In genomic region chr10:94865206-94865605, GRCm38 (mm10) we compare ENCODE assay signal across 18 mouse cellular contexts.
DNase-seq lines count a peak whose midpoint lies in the region; ATAC-seq and TF ChIP-seq lines count a peak whose summit lies in the region.
"Had no signal": no experiment of that assay in that cellular context is flagged by ENCODE, and none has a peak within 500 bp of the region (broad histone marks: within the 10 kb centered on the region; RNA-seq: fewer than 3 reads in every experiment).

No protein-coding gene starts in this region.

- 43% methylated on average over 9 of the region's 9 CpGs for WGBS in hindbrain, embryonic 16.5 days
- 49% methylated on average over 9 of the region's 9 CpGs for WGBS in hindbrain, embryonic 14.5 days
- WGBS in limb, embryonic 10.5 days: 49% methylated on average over 9 of the region's 9 CpGs

- dilution Hi-C loops in CH12.LX (cut with MboI; ENCODE audit: extremely low pct_ligation_motif_present, extremely low pct_unique_long_range_greater_than_20kb, low sequenced_read_pairs): no loop called here

- ATAC-seq in hindbrain, embryonic 16.5 days: 0 out of 2 replicates have a peak, but pooled peaks have one; percentile 56
- no peak for ATAC-seq in hindbrain, embryonic 14.5 days (ENCODE audit: low FRiP score)

- no peaks in the 10 kb centered on the region for H3K9me3 ChIP-seq in hindbrain, embryonic 16.5 days (ENCODE audit: control insufficient read depth, low read length)
- H3K9me3 ChIP-seq in hindbrain, embryonic 14.5 days (ENCODE audit: control insufficient read depth, low read length): no peaks in the 10 kb centered on the region
- H3K9me3 ChIP-seq in CH12.LX (replicated peaks; ENCODE audit: low read length): peaks cover 1% of the 10 kb centered on the region
- no peaks in the 10 kb centered on the region for H3K9me3 ChIP-seq in limb, embryonic 10.5 days (replicated peaks)
- H3K9me3 ChIP-seq: embryonic facial prominence, embryonic 15.5 days; heart, embryonic 13.5 days; hindbrain, embryonic 15.5 days; liver, embryonic 13.5 days had no signal

- no peaks in the 10 kb centered on the region for H3K79me2 ChIP-seq in CH12.LX (replicated peaks; ENCODE audit: control insufficient read depth, extremely low read depth, insufficient read depth, poor library complexity, severe bottlenecking)

- H3K4me1 ChIP-seq in hindbrain, embryonic 16.5 days (ENCODE audit: control insufficient read depth, insufficient read depth, low read depth, low read length): no peaks in the 10 kb centered on the region; the same call in 1 of the 2 replicates
- peaks cover 12% of the 10 kb centered on the region; the same call in 1 of the 2 replicates for H3K4me1 ChIP-seq in hindbrain, embryonic 14.5 days (replicated peaks; ENCODE audit: control insufficient read depth, insufficient read depth, low read length)
- H3K4me1 ChIP-seq in CH12.LX (ENCODE audit: control insufficient read depth in 1 of 2, insufficient read depth in 2 of 2): peaks cover 27 to 58% of the 10 kb centered on the region in 2 experiments
- H3K4me1 ChIP-seq in limb, embryonic 10.5 days: peaks cover 47% of the 10 kb centered on the region
- H3K4me1 ChIP-seq: hindbrain, embryonic 15.5 days had no signal

- TF ChIP-seq CTCF in CH12.LX (conservative IDR thresholded peaks at IDR 0.05 in 1 of 2, IDR thresholded peaks at IDR 0.05 in 1 of 2; ENCODE audit: low read depth in 2 of 2, low read length in 2 of 2): no peak

- no peak overlapping the region for H3K4me2 ChIP-seq in hindbrain, embryonic 16.5 days (ENCODE audit: low read length)
- H3K4me2 ChIP-seq in hindbrain, embryonic 14.5 days (replicated peaks): no peak overlapping the region
- peak overlapping the region; percentile 35; the same call in 1 of the 2 replicates for H3K4me2 ChIP-seq in CH12.LX (ENCODE audit: insufficient read depth, low read depth, poor library complexity, severe bottlenecking)
- H3K4me2 ChIP-seq: embryonic facial prominence, embryonic 15.5 days; heart, embryonic 13.5 days; hindbrain, embryonic 15.5 days; liver, embryonic 13.5 days had no signal

- no peak overlapping the region for H3K9ac ChIP-seq in hindbrain, embryonic 16.5 days (ENCODE audit: low read depth, low read length)
- no peak overlapping the region for H3K9ac ChIP-seq in hindbrain, embryonic 14.5 days
- peak overlapping the region; percentile 14 for H3K9ac ChIP-seq in CH12.LX (ENCODE audit: insufficient read depth, low read depth)
- H3K9ac ChIP-seq: embryonic facial prominence, embryonic 15.5 days; heart, embryonic 13.5 days; hindbrain, embryonic 15.5 days; liver, embryonic 13.5 days had no signal

- H3K27ac ChIP-seq in hindbrain, embryonic 16.5 days (ENCODE audit: low read depth, low read length): no peak overlapping the region
- no peak overlapping the region for H3K27ac ChIP-seq in hindbrain, embryonic 14.5 days
- H3K27ac ChIP-seq in CH12.LX (ENCODE audit: insufficient read depth, low read depth): peak overlapping the region; percentile 95
- no peak overlapping the region for H3K27ac ChIP-seq in limb, embryonic 10.5 days
- H3K27ac ChIP-seq: embryonic facial prominence, embryonic 15.5 days; heart, embryonic 13.5 days; hindbrain, embryonic 15.5 days; kidney, postnatal 0 days; liver, embryonic 13.5 days; stomach, postnatal 0 days had no signal

- no peak for DNase-seq in hindbrain, embryonic 14.5 days (ENCODE audit: low spot score)
- DNase-seq in CD4-positive, CD25-positive, alpha-beta regulatory T cell, adult 2 months (ENCODE audit: low read depth, low spot score): peak; percentile 32
- DNase-seq in CH12.LX (ENCODE audit: extremely low read depth): no peak
- peak; percentile 37 for DNase-seq in limb, embryonic 10.5 days (ENCODE audit: low spot score)
- DNase-seq in ovary, postnatal 14 days (ENCODE audit: low spot score): no peak
- DNase-seq in right cerebral cortex, postnatal 4 days: no peak
- DNase-seq: adrenal gland, postnatal 10 days; cerebellum, postnatal 25 days; gastrocnemius, postnatal 25 days; liver, embryonic 13.5 days; lung, postnatal 14 days; right cerebral cortex, adult 18-20 months had no signal

- TF ChIP-seq EP300 in CH12.LX (IDR thresholded peaks at IDR 0.05; ENCODE audit: low read length): peak; percentile 20; the same call in 1 of the 2 replicates

- no peak overlapping the region for H3K4me3 ChIP-seq in hindbrain, embryonic 16.5 days (ENCODE audit: low read length)
- H3K4me3 ChIP-seq in hindbrain, embryonic 14.5 days (replicated peaks; ENCODE audit: low read length): no peak overlapping the region
- H3K4me3 ChIP-seq in CH12.LX (replicated peaks in 1 of 3; ENCODE audit: low read depth in 2 of 3, low read length in 2 of 3, poor library complexity in 1 of 3): no peak overlapping the region
- no peak overlapping the region for H3K4me3 ChIP-seq in limb, embryonic 10.5 days
- H3K4me3 ChIP-seq: embryonic facial prominence, embryonic 15.5 days; heart, embryonic 13.5 days; hindbrain, embryonic 15.5 days; liver, embryonic 13.5 days had no signal

- in situ Hi-C loops in CH12.LX (cut with MboI; ENCODE audit: low pct_ligation_motif_present, low pct_unique_long_range_greater_than_20kb, low sequenced_read_pairs): loop anchor here (5.0 kb wide), 1 partner anchor 37 kb away; no protein-coding TSS in a partner anchor

- peaks cover 16% of the 10 kb centered on the region for H3K36me3 ChIP-seq in hindbrain, embryonic 16.5 days (ENCODE audit: control insufficient read depth, insufficient read depth, low read length)
- H3K36me3 ChIP-seq in hindbrain, embryonic 14.5 days (replicated peaks; ENCODE audit: control insufficient read depth, insufficient read depth): peaks cover 17% of the 10 kb centered on the region
- peaks cover 37 to 45% of the 10 kb centered on the region in 2 experiments for H3K36me3 ChIP-seq in CH12.LX (replicated peaks in 1 of 2; ENCODE audit: control insufficient read depth in 1 of 2, insufficient read depth in 1 of 2, low read length in 1 of 2)
- no peaks in the 10 kb centered on the region for H3K36me3 ChIP-seq in limb, embryonic 10.5 days
- H3K36me3 ChIP-seq: embryonic facial prominence, embryonic 15.5 days had no signal

- no peak for TF ChIP-seq RAD21 in CH12.LX (IDR thresholded peaks at IDR 0.05; ENCODE audit: low read depth, low read length)

- no peaks in the 10 kb centered on the region for H3K27me3 ChIP-seq in hindbrain, embryonic 16.5 days (replicated peaks; ENCODE audit: control insufficient read depth, insufficient read depth, low read length)
- H3K27me3 ChIP-seq in hindbrain, embryonic 14.5 days (ENCODE audit: control insufficient read depth, insufficient read depth, low read length): no peaks in the 10 kb centered on the region
- H3K27me3 ChIP-seq in CH12.LX (replicated peaks): no peaks in the 10 kb centered on the region
- no peaks in the 10 kb centered on the region for H3K27me3 ChIP-seq in limb, embryonic 10.5 days (ENCODE audit: low read depth, poor library complexity, severe bottlenecking)
- H3K27me3 ChIP-seq: embryonic facial prominence, embryonic 15.5 days; heart, embryonic 13.5 days; hindbrain, embryonic 15.5 days; liver, embryonic 13.5 days had no signal

- no peak for TF ChIP-seq POLR2A in CH12.LX (IDR thresholded peaks at IDR 0.05; ENCODE audit: low read depth, low read length)

TF ChIP-seq in CH12.LX, 34 proteins besides CTCF, POLR2A, EP300 and RAD21:
- TF ChIP-seq NELFE (IDR thresholded peaks at IDR 0.05; ENCODE audit: low read depth, low read length) (no peak), ETS1 (conservative IDR thresholded peaks at IDR 0.05; ENCODE audit: low read depth, low read length) (0 out of 2 replicates have a peak, but pooled peaks have one; percentile 10), CHD1 (IDR thresholded peaks at IDR 0.05; ENCODE audit: low read depth, low read length) (no peak), ELF1 (IDR thresholded peaks at IDR 0.05; ENCODE audit: low read depth, low read length) (no peak), JUN (IDR thresholded peaks at IDR 0.05; ENCODE audit: insufficient read depth, low read depth, low read length) (no peak)

Comparison
In these comparisons a context has a peak if more than half of its experiments do, and no peak if none do; other contexts are left out.
1. DNase-seq: peak in CD4-positive, CD25-positive, alpha-beta regulatory T cell, adult 2 months (single experiment) and limb, embryonic 10.5 days (single experiment); none in hindbrain, embryonic 14.5 days (single experiment), CH12.LX (single experiment), ovary, postnatal 14 days (single experiment) and right cerebral cortex, postnatal 4 days (single experiment).